25 mouse cellular contexts compared by ENCODE assay signal in the genomic region with DNA sequence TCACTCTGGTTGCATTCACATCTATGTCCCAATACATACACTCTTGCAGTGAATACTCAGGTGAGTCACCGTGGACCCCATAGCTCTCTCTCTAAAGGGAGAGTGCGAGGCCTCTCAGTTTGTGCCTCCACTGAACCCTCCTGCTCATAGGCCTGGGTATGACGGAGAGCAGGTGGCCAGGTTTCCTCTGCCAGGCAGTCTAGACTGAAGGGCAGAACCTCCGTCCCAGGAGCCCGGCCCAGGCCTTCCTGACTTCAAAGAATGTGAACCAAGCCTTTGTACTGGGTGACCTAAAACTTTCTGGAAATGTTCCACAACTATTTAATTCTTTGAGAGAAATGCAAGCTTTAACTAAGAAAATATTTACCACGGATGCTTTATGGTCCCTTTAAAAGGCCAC. TPM values are rescaled to one million over a fixed set of nuclear protein-coding genes. Genes with fewer than 3 reads are reported as not detected.
DNase-seq lines count a peak whose midpoint lies in the region.
"Had no signal": no experiment of that assay in that cellular context is flagged by ENCODE, and none has a peak within 500 bp of the region (broad histone marks: within the 10 kb centered on the region; RNA-seq: fewer than 3 reads in every experiment).

No protein-coding gene starts in this region.

- intact Hi-C loops in heart, postnatal 36 days (cut with DNase I): no loop called here

- DNase-seq in adrenal gland, adult (ENCODE audit: inconsistent age in 2 of 2, low spot score in 1 of 2): peak; percentile 54 to 74
- no peak for DNase-seq in adrenal gland, postnatal 4 days (ENCODE audit: low spot score in 2 of 2)
- no peak for DNase-seq in heart, embryonic 10.5 days (ENCODE audit: low spot score)
- no peak for DNase-seq in heart, postnatal 36 days
- DNase-seq in kidney, postnatal 10 days: peak; percentile 46
- no peak for DNase-seq in kidney, adult 18-20 months
- peak; percentile 40 for DNase-seq in kidney, postnatal 14 days
- no peak for DNase-seq in cerebellum, adult 9-10 months
- DNase-seq: cerebellum, adult 11-12 months; cerebellum, postnatal 10 days; gastrocnemius, postnatal 14 days; liver; right cerebral cortex, postnatal 4 days; thymus, adult 18-20 months; thymus, postnatal 25 days had no signal

- H3K27ac ChIP-seq in heart, embryonic 10.5 days: 0 out of 2 replicates have a peak overlapping the region, but pooled peaks have one; percentile 53
- H3K27ac ChIP-seq: forebrain, embryonic 13.5 days; heart, embryonic 15.5 days; hindbrain, embryonic 12.5 days; hindbrain, postnatal 0 days; intestine, embryonic 15.5 days; liver, embryonic 15.5 days; lung, embryonic 15.5 days; neural tube, embryonic 13.5 days; stomach, postnatal 0 days had no signal

- H3K4me1 ChIP-seq in heart, embryonic 10.5 days: peaks cover 25% of the 10 kb centered on the region

- 75% methylated on average over 6 of the region's 6 CpGs for WGBS in heart, embryonic 10.5 days

- H3K4me3 ChIP-seq in heart, embryonic 10.5 days: no peak overlapping the region
- H3K4me3 ChIP-seq: erythroblast, embryonic 14.5 days; forebrain, embryonic 13.5 days; heart, embryonic 15.5 days; hindbrain, embryonic 12.5 days; intestine, embryonic 15.5 days; liver, embryonic 15.5 days; lung, embryonic 15.5 days; neural tube, embryonic 13.5 days had no signal

- H3K9me3 ChIP-seq in heart, embryonic 10.5 days: no peaks in the 10 kb centered on the region
- H3K9me3 ChIP-seq: forebrain, embryonic 13.5 days; heart, embryonic 15.5 days; hindbrain, embryonic 12.5 days; intestine, embryonic 15.5 days; liver, embryonic 15.5 days; lung, embryonic 15.5 days; neural tube, embryonic 13.5 days had no signal

- no peaks in the 10 kb centered on the region for H3K36me3 ChIP-seq in heart, embryonic 10.5 days
- H3K36me3 ChIP-seq: heart, embryonic 15.5 days; hindbrain, embryonic 12.5 days; intestine, embryonic 15.5 days; liver, embryonic 15.5 days; lung, embryonic 15.5 days; neural tube, embryonic 13.5 days had no signal

- no peaks in the 10 kb centered on the region for H3K27me3 ChIP-seq in heart, embryonic 10.5 days (ENCODE audit: insufficient read depth, poor library complexity, severe bottlenecking)
- H3K27me3 ChIP-seq: forebrain, embryonic 13.5 days; heart, embryonic 15.5 days; intestine, embryonic 15.5 days; lung, embryonic 15.5 days; neural tube, embryonic 13.5 days had no signal

RNA-seq across cellular contexts. Expression of gene Id2, which starts 7.0 kb away (rescaled TPM):
- 100 to 1,000 TPM; 463 to 511 TPM for total RNA-seq in adrenal gland, postnatal 4 days (2021)
- 390 and 444 TPM in 2 replicates for polyA plus RNA-seq in heart, embryonic 10.5 days (2016; fragmentation: Nextera tagmentation; extraction: Ambion mirVana)
- total RNA-seq in heart, postnatal 36 days (2021): 10 to 100 TPM; 13.0 TPM
- polyA plus RNA-seq: erythroblast, embryonic 14.5 days had no signal

Comparison
In these comparisons a context has a peak if more than half of its experiments do, and no peak if none do; other contexts are left out.
1. DNase-seq: peak in adrenal gland, adult (2 of 2), kidney, postnatal 10 days (single experiment) and kidney, postnatal 14 days (single experiment); none in adrenal gland, postnatal 4 days (0 of 2), heart, embryonic 10.5 days (single experiment), heart, postnatal 36 days (0 of 2), kidney, adult 18-20 months (single experiment) and cerebellum, adult 9-10 months (single experiment).
2. RNA of gene Id2, which starts 7.0 kb away (total RNA-seq): 463 to 511 TPM in adrenal gland, postnatal 4 days; 13.0 TPM in heart, postnatal 36 days; every median in the first group is over 10 times any median in the second.